Mouse (Mus musculus) embryonic stem cell, embryonic (primary cell): ENCODE data around the gene Plpp1.

ENCODE experiments used
- CTCF ChIA-PET, 4 experiments: fragments of 300-600 bp in 2 of 4; fragments of 350-600 bp in 2 of 4; sonication (Branson Sonifier 250); formaldehyde crosslinking; loops; one replicate each; lab custom pipeline; 2022; ENCODE audit warnings: inconsistent platforms in 2 of 4; lab: Charles Lee
- POLR2A ChIA-PET, 4 experiments: fragments of 300-600 bp in 2 of 4; fragments of 350-600 bp in 2 of 4; sonication (Branson Sonifier 250); formaldehyde crosslinking; loops; one replicate each; lab custom pipeline; 2022; ENCODE audit warnings: antibody characterized with exemption in 4 of 4, inconsistent platforms in 1 of 4; lab: Charles Lee

The Plpp1 gene

GRCm38 (mm10) chr13:112800597-112801380 lies at the start of gene Plpp1:
Gene Plpp1 (plus strand): TSS chr13:112800792.
- CTCF ChIA-PET: interaction anchor here in 2 of 4 experiments (0.6 to 0.8 kb wide), 2 partner anchors 10 to 57 kb away, joined by 3 to 9 read pairs; no protein-coding TSS in a partner anchor
- POLR2A ChIA-PET: interaction anchor here (0.6 to 5.9 kb wide), 100 partner anchors 8 to 1310 kb away, joined by 3 to 50 read pairs (median 5); partner anchors contain the start of genes Dhx29 (in 3 of the 4), Mtrex (in 3 of the 4), Il6st (in 2 of the 4) and Ccno (in 1 of the 4)

GRCm38 (mm10) chr13:112751454-112752308 lies 48.9 kb upstream of the Plpp1 start:
- ChIA-PET CTCF (interaction anchor here in 1 of 4 experiments (0.8 kb wide), 1 partner anchor 74 kb away, joined by 3 read pairs; no protein-coding TSS in a partner anchor), POLR2A (interaction anchor here in 2 of 4 experiments (0.6 to 6.3 kb wide), 14 partner anchors 8 to 298 kb away, joined by 3 to 38 read pairs (median 4); partner anchors contain the start of gene Plpp1 (in 2 of the 2))

GRCm38 (mm10) chr13:112752309-112752975 lies 48.1 kb upstream of the Plpp1 start:
- ChIA-PET POLR2A (interaction anchor here (0.6 to 6.3 kb wide), 17 partner anchors 7 to 751 kb away, joined by 3 to 38 read pairs (median 4); partner anchors contain the start of gene Plpp1 (in 3 of the 4)), CTCF (interaction anchor here in 1 of 4 experiments (0.6 kb wide), 1 partner anchor 9 kb away, joined by 3 read pairs; no protein-coding TSS in a partner anchor)

GRCm38 (mm10) chr13:112753522-112753921 lies 47.1 kb upstream of the Plpp1 start:
- ChIA-PET POLR2A (interaction anchor here in 3 of 4 experiments (0.7 to 6.3 kb wide), 10 partner anchors 10 to 958 kb away, joined by 3 to 38 read pairs (median 6); partner anchors contain the start of gene Plpp1 (in 2 of the 3)), CTCF (interaction anchor here in 2 of 4 experiments (0.6 to 0.8 kb wide), 2 partner anchors 282 to 473 kb away, joined by 3 read pairs; no protein-coding TSS in a partner anchor)

GRCm38 (mm10) chr13:112754871-112755270 lies 45.7 kb upstream of the Plpp1 start:
- POLR2A ChIA-PET: interaction anchor here (0.6 to 6.3 kb wide), 22 partner anchors 10 to 100 kb away, joined by 3 to 38 read pairs (median 5); partner anchors contain the start of gene Plpp1 (in 4 of the 4)
- CTCF ChIA-PET: interaction anchor here in 1 of 4 experiments (1.0 kb wide), 1 partner anchor 81 kb away, joined by 4 read pairs; no protein-coding TSS in a partner anchor

- ChIA-PET CTCF (no interaction called here), POLR2A (interaction anchor here (0.6 to 6.3 kb wide), 31 partner anchors 8 to 998 kb away, joined by 3 to 38 read pairs (median 4); partner anchors contain the start of genes Plpp1 (in 4 of the 4), Gpx8 (in 1 of the 4) and Snx18 (in 1 of the 4))
These were observed 45.0 kb upstream of the Plpp1 start for GRCm38 (mm10) chr13:112755507-112756010.

- CTCF ChIA-PET: interaction anchor here in 1 of 4 experiments (1.0 kb wide), 1 partner anchor 103 kb away, joined by 3 read pairs; no protein-coding TSS in a partner anchor
These were observed 43.2 kb upstream of the Plpp1 start for GRCm38 (mm10) chr13:112757395-112757794.

GRCm38 (mm10) chr13:112758546-112759090 lies 42.0 kb upstream of the Plpp1 start:
- CTCF ChIA-PET: no interaction called here
- POLR2A ChIA-PET: interaction anchor here in 3 of 4 experiments (0.5 to 3.9 kb wide), 12 partner anchors 7 to 823 kb away, joined by 3 to 24 read pairs (median 7); partner anchors contain the start of gene Plpp1 (in 3 of the 3)

More at GRCm38 (mm10) chr13:112757395-112757794, 43.2 kb upstream of the Plpp1 start:
- POLR2A ChIA-PET: interaction anchor here in 2 of 4 experiments (0.6 to 3.9 kb wide), 6 partner anchors 10 to 44 kb away, joined by 3 to 24 read pairs (median 4); partner anchors contain the start of gene Plpp1 (in 1 of the 2)

GRCm38 (mm10) chr13:112759364-112759763 lies 41.2 kb upstream of the Plpp1 start:
- ChIA-PET CTCF (interaction anchor here in 1 of 4 experiments (0.6 kb wide), 1 partner anchor 235 kb away, joined by 3 read pairs; no protein-coding TSS in a partner anchor), POLR2A (interaction anchor here in 3 of 4 experiments (0.5 to 3.9 kb wide), 16 partner anchors 8 to 824 kb away, joined by 3 to 24 read pairs (median 6); partner anchors contain the start of genes Plpp1 (in 3 of the 3) and Il6st (in 1 of the 3))

GRCm38 (mm10) chr13:112759777-112760537 lies 40.6 kb upstream of the Plpp1 start:
- CTCF ChIA-PET: interaction anchor here in 2 of 4 experiments (0.6 kb wide), 2 partner anchors 16 to 235 kb away, joined by 3 to 4 read pairs; no protein-coding TSS in a partner anchor

GRCm38 (mm10) chr13:112760538-112760881 lies 40.1 kb upstream of the Plpp1 start:
- POLR2A ChIA-PET: interaction anchor here in 3 of 4 experiments (0.6 to 3.9 kb wide), 11 partner anchors 9 to 168 kb away, joined by 3 to 24 read pairs (median 6); partner anchors contain the start of gene Plpp1 (in 3 of the 3)
- CTCF ChIA-PET: interaction anchor here in 1 of 4 experiments (0.6 kb wide), 1 partner anchor 16 kb away, joined by 4 read pairs; no protein-coding TSS in a partner anchor

More at GRCm38 (mm10) chr13:112759777-112760537, 40.6 kb upstream of the Plpp1 start:
- POLR2A ChIA-PET: interaction anchor here in 3 of 4 experiments (0.5 to 3.9 kb wide), 16 partner anchors 9 to 296 kb away, joined by 3 to 24 read pairs (median 6); partner anchors contain the start of genes Plpp1 (in 3 of the 3) and Il6st (in 1 of the 3)

- CTCF ChIA-PET: no interaction called here
- POLR2A ChIA-PET: interaction anchor here in 3 of 4 experiments (1.1 to 5.3 kb wide), 7 partner anchors 8 to 42 kb away, joined by 3 to 44 read pairs (median 6); partner anchors contain the start of gene Plpp1 (in 3 of the 3)
These were observed 38.8 kb upstream of the Plpp1 start for GRCm38 (mm10) chr13:112761787-112762186.

GRCm38 (mm10) chr13:112762548-112762947 lies 38.0 kb upstream of the Plpp1 start:
- ChIA-PET POLR2A (interaction anchor here in 3 of 4 experiments (0.7 to 5.3 kb wide), 6 partner anchors 9 to 79 kb away, joined by 3 to 44 read pairs (median 7); partner anchors contain the start of gene Plpp1 (in 2 of the 3)), CTCF (no interaction called here)

- CTCF ChIA-PET: no interaction called here
- POLR2A ChIA-PET: interaction anchor here in 2 of 4 experiments (1.2 to 5.3 kb wide), 8 partner anchors 8 to 37 kb away, joined by 4 to 44 read pairs (median 8); partner anchors contain the start of gene Plpp1 (in 2 of the 2)
These were observed 37.0 kb upstream of the Plpp1 start for GRCm38 (mm10) chr13:112763531-112764091.
